Mouse (Mus musculus) left cerebral cortex, adult 2 months (tissue): ENCODE measurements at regions not wholly inside any gene's neighbourhood (a gene's known extent, or its start where the extent isn't known, plus 50 kb on each side); places are given as distances from the start of the nearest gene placed in this dataset.

ENCODE experiments used
- DNase-seq, 2 experiments: peaks; one replicate each; pipeline ENCODE4 v3.0.0; 2021 to 2022; ENCODE audit warnings: low spot score in 2 of 2, mixed read lengths in 1 of 2; ENCODE audit errors: extremely low spot score in 1 of 2
- H3K27ac ChIP-seq: fragments of 200-600 bp; 2 replicates; pipeline ENCODE4 v1.8.1; 2022
- H3K4me3 ChIP-seq: fragments of 200-600 bp; 2 replicates; pipeline ENCODE4 v1.8.1; 2022
- CTCF ChIP-seq: fragments of 200-600 bp; IDR thresholded peaks from 2 replicates; pipeline ENCODE4 v1.8.1; 2022; ENCODE audit warnings: antibody characterized with exemption, mild to moderate bottlenecking, moderate library complexity
- intact Hi-C: fragments of 180-260 bp; cut with DNase I; formaldehyde crosslinking; loops from one replicate; pipeline ENCODE4 v1.15.1; 2025

GRCm38 (mm10) chr13:54320212-54320611 lies 50.9 kb upstream of the Cplx2 start:
- DNase-seq = no peak
- intact Hi-C loops = loop anchor here (2.0 to 5.0 kb wide), 2 partner anchors 71 to 127 kb away; no protein-coding TSS in a partner anchor
- Histone ChIP-seq H3K4me3 (no peak overlapping the region), H3K27ac (no peak overlapping the region)
- TF ChIP-seq CTCF = peak; percentile 47

DNA sequence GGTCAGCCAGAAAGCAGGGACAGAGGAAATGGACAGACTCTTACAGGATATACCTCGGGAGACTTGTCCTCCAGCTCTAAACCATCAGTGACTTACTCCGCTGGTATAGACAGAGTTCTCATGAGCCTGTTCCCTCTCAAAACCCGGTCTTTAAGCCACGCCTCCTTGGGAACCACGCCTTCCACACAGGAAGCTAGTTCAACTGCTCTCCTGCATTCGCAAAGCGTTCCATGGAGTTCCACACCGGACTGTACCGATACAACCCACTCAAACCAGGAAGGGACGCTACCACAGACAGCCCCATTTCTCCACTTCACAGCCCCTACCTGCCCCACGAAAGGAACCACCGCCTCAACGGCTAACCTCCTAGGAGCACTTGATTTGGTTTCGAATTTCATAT lies 50.1 kb upstream of the Cplx2 start:
- Histone ChIP-seq H3K27ac (no peak overlapping the region), H3K4me3 (no peak overlapping the region)
- intact Hi-C loops = loop anchor here (2.0 to 5.0 kb wide), 2 partner anchors 72 to 126 kb away; no protein-coding TSS in a partner anchor
- DNase-seq = no peak
- TF ChIP-seq CTCF = no peak
